Mouse (Mus musculus) kidney, postnatal 4 days (tissue): ENCODE results near the gene Cyp2c69.
"Not testable (repeated sequence)": the region's sequence is repeated elsewhere in the genome, so short reads cannot be mapped to it uniquely, and the experiment has no call there.

Experiments
- DNase-seq, 2 experiments: peaks; one replicate each; pipeline ENCODE4 v3.0.0; 2021; ENCODE audit warnings: mixed read lengths in 2 of 2

Gene Cyp2c69

DNA sequence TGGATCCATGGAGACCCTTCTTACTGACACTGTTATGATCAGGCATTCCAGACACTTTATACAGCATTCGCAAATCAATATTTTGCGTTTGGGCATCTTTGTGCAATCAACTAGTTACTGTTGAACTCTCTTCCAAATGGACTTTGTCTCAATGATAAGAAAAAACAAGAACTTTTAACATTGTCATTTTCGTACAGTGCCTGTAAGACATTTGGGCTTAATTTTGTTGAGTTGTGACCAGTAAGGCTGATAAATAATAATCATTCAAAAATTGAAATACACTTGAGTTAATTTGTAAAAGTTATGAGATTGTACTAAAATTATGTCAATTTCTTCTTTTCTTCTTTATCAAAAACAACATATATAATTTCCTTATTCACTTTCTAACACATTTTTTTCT is at the start of gene Cyp2c69:
TSS of gene Cyp2c69 (minus strand) at position 101 of the 400 bp plus-strand sequence.
- DNase-seq = not testable (repeated sequence)

DNA sequence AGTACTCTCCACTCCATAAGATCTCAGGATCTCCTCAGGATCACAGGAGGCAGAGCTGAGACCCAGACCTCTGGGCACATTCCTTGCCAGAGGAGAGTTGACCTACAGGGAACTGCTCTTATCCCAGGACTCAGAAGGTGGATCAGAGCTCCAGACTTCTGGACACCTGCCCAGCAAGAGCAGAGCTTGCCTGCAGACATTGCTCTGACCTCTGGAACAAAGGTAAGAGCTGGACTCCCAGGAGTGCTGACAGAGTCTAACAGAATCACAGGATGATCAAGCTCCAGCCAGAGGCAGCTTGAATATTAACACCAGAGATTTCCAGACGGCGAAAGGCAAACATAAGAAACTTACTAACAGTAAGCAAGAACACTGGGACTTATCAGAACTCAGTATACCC is 48.8 kb upstream of the Cyp2c69 start:
- DNase-seq = peak; percentile 3 to 43

DNA sequence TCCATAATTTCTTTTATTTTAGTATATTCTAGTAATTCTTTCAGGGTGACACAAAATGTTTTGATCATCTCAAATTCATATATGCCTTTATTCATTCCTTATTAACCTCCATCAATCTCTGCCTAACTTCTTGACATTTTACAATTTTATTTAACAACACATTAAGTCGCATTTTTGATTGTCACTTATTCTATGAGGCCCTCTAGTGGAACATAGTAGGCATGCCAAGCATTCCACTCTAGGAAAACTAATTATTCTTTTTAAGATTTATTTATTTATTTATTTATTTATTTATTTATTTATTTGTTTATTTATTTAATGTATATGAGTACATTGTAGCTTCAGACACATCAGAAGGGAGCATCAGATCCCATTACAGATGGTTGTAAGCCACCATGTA is 43.4 kb upstream of the Cyp2c69 start:
- no peak for DNase-seq

DNA sequence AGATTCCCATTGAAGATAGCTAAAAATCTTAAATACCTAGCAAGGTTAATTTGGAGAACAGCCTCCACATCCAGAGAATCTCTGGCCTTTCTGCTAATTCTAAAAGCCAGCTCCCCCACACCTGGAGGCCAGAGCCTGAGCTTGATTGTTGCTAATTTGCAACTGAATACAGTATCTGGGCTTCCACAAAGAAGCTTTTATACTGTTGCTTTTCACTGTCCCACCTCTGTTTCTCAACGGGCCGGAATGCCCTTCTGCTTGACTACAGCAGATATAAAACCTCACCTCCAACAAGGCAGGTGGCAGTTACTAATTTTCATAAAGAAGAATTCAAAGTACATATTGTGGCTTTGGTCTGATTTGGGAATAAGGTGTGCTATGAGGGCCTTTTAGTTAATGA is 15.1 kb upstream of the Cyp2c69 start:
- DNase-seq = no peak

DNA sequence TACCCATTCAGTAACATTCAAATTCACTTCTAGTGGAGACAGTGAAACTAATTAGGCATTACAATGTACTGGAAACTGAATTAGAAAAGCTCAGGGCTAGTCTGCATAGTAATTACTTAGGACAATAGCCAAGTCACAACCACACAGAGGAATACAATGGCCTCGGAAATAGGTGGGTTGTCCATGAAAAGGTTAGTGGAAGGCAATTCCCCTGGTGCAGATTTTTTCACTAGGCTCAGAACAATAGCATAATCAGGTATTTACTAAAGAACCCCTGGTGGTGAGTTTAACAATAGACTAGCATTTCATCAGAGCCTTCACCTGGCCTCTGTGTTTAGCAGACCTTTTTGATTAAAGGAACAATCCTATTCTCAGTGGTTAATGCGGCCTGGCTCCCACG is 3.5 kb upstream of the Cyp2c69 start:
- DNase-seq = not testable (repeated sequence)

GRCm38 (mm10) chr19:39866133-39866532 is 20.5 kb downstream of the Cyp2c69 start:
- no peak for DNase-seq

DNA sequence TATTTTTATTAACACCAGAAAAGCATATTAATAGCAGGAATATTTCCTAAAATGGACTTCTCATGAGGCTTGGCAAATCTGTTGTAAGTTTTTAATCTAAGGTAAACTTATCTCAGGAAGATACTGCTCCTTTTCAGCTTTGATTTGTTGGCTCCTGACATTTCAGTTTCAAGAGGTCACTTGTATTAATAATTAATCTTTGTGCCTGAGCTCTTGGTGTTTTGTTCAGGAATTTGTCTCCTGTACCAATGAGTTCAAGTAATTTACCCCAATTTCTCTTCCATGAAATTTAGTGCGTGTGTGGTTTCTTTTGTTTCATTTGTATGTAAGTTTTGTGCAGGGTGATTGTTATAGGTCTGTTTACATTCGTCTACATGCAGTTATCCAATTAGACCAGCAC is 65.7 kb downstream of the Cyp2c69 start:
- DNase-seq = not testable (repeated sequence)

DNA sequence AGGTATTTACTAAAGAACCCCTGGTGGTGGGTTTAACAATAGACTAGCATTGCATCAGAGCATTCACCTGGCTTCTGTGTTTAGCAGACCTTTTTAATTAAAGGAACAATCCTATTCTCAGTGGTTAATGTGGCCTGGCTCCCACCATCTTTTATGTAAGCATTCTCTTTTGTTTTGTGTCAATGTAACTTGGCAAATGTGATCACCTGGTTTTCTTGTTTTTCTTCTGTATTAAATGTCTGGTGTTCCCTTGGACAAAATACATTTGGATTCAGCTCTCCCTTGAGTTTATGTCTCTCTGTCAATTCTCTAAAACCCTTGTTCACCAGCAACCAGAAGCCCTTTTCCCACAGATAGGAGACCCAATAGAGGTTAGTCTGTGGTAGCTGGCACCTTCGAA is 70.2 kb downstream of the Cyp2c69 start:
- DNase-seq = not testable (repeated sequence)

DNA sequence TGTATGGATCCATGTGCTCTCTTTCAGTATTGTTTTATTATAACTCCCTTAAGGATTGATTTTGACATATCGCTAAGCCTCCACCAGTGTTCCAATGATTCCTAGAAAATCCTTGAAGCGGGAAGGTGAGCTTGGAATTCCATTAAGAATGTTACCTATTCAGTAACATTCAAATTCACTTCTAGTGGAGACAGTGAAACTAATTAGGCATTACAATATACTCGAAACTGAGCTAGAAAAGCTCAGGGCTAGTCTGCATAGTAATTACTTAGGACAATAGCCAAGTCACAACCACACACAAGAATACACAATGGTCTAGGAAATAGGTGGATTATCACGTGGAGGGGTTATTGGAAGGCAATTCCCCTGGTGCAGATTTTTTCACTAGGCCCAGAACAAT is 70.6 kb downstream of the Cyp2c69 start:
- not testable (repeated sequence) for DNase-seq

DNA sequence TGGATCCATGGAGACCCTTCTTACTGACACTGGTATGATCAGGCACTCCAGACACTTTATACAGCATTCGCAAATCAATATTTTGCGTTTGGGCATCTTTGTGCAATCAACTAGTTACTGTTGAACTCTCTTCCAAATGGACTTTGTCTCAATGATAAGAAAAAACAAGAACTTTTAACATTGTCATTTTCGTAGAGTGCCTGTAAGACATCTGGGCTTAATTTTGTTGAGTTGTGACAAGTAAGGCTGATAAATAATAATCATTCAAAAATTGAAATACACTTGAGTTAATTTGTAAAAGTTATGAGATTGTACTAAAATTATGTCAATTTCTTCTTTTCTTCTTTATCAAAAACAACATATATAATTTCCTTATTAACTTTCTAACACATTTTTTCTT is 73.9 kb downstream of the Cyp2c69 start, which contains the start of gene Cyp2c40:
TSS of gene Cyp2c40 (minus strand) at position 101 of the 400 bp plus-strand sequence.
- DNase-seq = not testable (repeated sequence)
